Mouse (Mus musculus) left cerebral cortex, adult 8-10 months (tissue): ENCODE data around the gene Parp16. TPM values are rescaled to one million over a fixed set of nuclear protein-coding genes. Genes with fewer than 3 reads are reported as not detected.
"Not testable (repeated sequence)": the region's sequence is repeated elsewhere in the genome, so short reads cannot be mapped to it uniquely, and the experiment has no call there.

Experiments
- DNase-seq, 2 experiments: peaks; one replicate each; pipeline ENCODE4 v3.0.0; 2022; ENCODE audit warnings: low spot score in 2 of 2
- total RNA-seq, 4 experiments: library from RNA; stranded (reverse); gene quantifications; 2 replicates each; pipeline ENCODE4 v1.2.4; 2022

Gene Parp16
- total RNA-seq, 4 experiments from 2014 or later, result 3.4 to 4.8 (median 4.0) TPM

- DNase-seq, result not testable (repeated sequence)
Measured at GRCm38 (mm10) chr9:65207041-65207815, 12.1 kb downstream of the Parp16 start.

- no peak for DNase-seq
Measured at GRCm38 (mm10) chr9:65208293-65209179, 13.4 kb downstream of the Parp16 start.

GRCm38 (mm10) chr9:65211598-65211997 is 16.4 kb downstream of the Parp16 start:
- no peak for DNase-seq

- no peak for DNase-seq
Measured at GRCm38 (mm10) chr9:65214425-65214777, 19.2 kb downstream of the Parp16 start.

GRCm38 (mm10) chr9:65214778-65215493 is 19.8 kb downstream of the Parp16 start:
- DNase-seq, result peak; percentile 67 to 71

- no peak for DNase-seq
Measured at GRCm38 (mm10) chr9:65215494-65216126, 20.5 kb downstream of the Parp16 start.

- DNase-seq, result no peak
Measured at GRCm38 (mm10) chr9:65216972-65217371, 21.8 kb downstream of the Parp16 start.

GRCm38 (mm10) chr9:65217661-65218060 is 22.5 kb downstream of the Parp16 start:
- no peak for DNase-seq

- DNase-seq, result no peak
Measured at GRCm38 (mm10) chr9:65218916-65219315, 23.8 kb downstream of the Parp16 start.

- not testable (repeated sequence) for DNase-seq
Measured at GRCm38 (mm10) chr9:65220398-65220797, 25.2 kb downstream of the Parp16 start.

GRCm38 (mm10) chr9:65223927-65224326 is 28.8 kb downstream of the Parp16 start:
- no peak for DNase-seq

- DNase-seq, result no peak
Measured at GRCm38 (mm10) chr9:65225795-65226194, 30.6 kb downstream of the Parp16 start.

GRCm38 (mm10) chr9:65230250-65230649 is 35.1 kb downstream of the Parp16 start:
- DNase-seq, result no peak

- no peak for DNase-seq
Measured at GRCm38 (mm10) chr9:65231284-65231683, 36.1 kb downstream of the Parp16 start.

- no peak for DNase-seq
Measured at GRCm38 (mm10) chr9:65233243-65233985, 38.3 kb downstream of the Parp16 start.

- no peak for DNase-seq
Measured at GRCm38 (mm10) chr9:65234734-65235133, 39.6 kb downstream of the Parp16 start.

- DNase-seq, result no peak
Measured at GRCm38 (mm10) chr9:65235601-65236000, 40.4 kb downstream of the Parp16 start.

GRCm38 (mm10) chr9:65237616-65238015 is 42.5 kb downstream of the Parp16 start:
- no peak for DNase-seq

- no peak for DNase-seq
Measured at GRCm38 (mm10) chr9:65238191-65238760, 43.1 kb downstream of the Parp16 start.

- DNase-seq, result no peak
Measured at GRCm38 (mm10) chr9:65239176-65239575, 44.0 kb downstream of the Parp16 start.
